Mouse (Mus musculus) layer of hippocampus, postnatal 14 days (tissue): ENCODE results near the gene Vipas39. TPM values are rescaled to one million over a fixed set of nuclear protein-coding genes. Genes with fewer than 3 reads are reported as not detected.

Experiments
- DNase-seq, 2 experiments: peaks; one replicate each; pipeline ENCODE4 v3.0.0; 2021 to 2022; ENCODE audit warnings: low spot score in 2 of 2, mixed read lengths in 1 of 2
- microRNA-seq, 2 experiments: library from miRNA; unstranded; fragments of <30 nt; microRNA quantifications; one replicate each; pipeline ENCODE4 v1.2.0; 2021
- total RNA-seq, 2 experiments: library from RNA; stranded (reverse); gene quantifications; 2 replicates each; pipeline ENCODE4 v1.2.3; 2021

Vipas39 gene
- total RNA-seq, 2 experiments from 2014 or later: 57.5 to 66.0 TPM

GRCm38 (mm10) chr12:87199973-87200586 is 66.0 kb downstream of the Vipas39 start, which contains the start of gene Tmed8:
TSS of gene Tmed8 (minus strand) at chr12:87200454.
- DNase-seq: peak; percentile 74 to 78

DNA sequence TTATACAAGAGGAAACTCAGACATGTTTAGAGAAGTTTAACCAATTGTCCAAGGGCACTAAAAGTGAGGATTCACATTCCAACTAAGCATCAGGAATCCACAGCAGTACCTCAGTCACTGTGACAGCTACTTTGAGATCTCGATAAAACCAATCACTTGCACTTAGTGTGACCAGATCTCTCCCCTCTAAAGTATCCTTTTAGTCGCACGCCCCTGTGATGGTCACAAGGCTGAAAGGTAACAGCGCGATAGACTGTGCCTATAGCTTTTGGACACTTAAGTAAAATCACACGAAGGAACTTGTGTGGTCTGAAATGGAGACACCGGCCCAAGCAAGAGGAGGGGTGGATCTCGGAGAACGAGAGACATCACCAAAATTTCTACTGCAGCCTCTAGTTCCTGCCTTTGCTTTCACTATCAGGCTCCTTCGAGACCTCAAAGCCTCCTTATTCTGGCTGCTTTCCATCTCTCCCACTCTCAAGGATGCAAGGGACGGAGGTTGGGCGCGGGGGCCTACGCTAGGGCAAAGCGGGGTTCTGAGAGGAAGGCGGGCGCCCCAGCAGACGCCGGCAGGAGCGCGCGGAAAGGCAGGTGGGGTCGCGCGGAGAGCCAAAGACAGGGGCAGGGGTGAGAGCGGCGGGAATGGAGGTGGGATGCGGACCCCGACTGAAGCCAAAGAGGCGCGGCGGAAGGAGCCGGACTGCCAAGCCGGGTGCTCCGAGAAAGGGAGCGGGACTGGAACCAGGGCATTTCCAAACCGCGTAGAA is 66.7 kb downstream of the Vipas39 start, which contains the start of gene Samd15:
Samd15 (plus strand) TSS at position 518 of the 767 bp plus-strand sequence.
- peak in 1 of 2 experiments; percentile 22 for DNase-seq

DNA sequence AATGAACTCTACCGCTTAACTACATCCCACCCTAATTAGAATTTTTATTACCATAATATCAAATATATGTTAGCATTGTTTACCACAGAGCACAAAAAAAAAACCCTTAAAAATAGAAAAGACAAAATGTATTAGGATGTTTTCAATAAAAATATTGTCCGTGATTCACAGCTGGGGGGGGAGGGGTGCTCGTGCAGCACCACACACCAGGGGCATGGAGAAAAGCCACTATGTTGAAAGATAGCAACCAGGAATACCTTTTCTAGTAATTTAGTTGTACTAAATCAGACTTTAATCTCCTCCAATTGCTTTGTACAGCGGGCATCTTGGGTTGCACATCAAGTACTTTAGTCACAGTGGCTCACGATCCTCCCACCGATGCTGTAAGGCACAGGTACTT is 67.3 kb downstream of the Vipas39 start:
- no peak for DNase-seq

DNA sequence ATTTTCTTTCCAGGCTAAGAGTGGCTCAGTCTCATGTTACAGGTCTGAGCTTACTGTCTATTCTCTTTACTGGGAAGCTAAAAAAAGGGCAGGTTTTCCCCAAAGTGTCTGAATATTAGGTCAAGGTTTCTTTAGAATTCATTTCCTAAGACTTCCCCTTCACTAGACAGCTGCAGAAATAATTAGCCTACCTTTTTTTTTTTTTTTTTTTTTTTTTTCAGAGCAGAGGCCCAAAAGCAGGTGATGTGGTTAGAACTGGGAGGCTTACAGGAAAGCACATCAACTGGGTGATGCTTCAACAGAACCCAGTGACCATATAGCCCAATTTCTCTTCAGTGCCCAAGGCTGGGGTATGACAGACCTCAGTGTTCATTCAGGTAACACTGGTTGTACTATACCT is 69.7 kb downstream of the Vipas39 start:
- DNase-seq: no peak

DNA sequence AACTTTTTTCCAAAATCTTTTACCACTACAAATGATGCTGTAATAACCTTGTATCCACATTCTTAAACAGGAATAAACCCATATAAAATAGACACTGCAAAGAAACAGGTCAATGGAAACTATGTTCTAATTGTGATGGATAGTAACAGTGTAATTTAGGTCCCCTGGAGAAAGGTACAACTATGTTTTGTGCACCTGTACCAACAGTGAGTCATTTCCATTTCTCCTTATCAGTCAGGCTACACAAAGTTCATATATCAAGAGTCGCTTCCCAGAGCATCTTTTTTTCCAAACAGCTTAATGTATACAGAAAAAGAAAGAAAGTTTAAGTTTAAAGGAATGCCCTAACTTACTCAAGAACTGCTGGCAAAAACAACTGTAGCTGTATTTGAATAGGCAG is 71.0 kb downstream of the Vipas39 start:
- DNase-seq: no peak

DNA sequence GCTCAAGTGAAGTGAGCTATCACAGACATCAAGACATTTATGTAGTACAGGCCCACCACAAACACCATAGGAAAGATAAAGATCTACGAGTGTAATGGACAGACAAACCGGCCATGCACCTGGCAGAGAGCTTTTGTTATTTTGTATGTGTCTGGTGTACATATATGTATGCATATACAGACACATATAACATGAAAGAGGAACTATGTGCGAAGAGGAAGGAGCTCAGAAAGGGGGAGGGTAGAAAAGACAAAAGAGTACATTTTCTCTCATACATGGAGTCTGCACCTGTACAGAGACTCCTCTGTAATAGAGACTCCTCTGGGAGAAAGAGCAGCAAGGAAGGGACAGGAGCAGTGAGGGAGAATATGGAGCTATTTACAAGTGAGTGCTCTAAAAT is 73.0 kb downstream of the Vipas39 start:
- no peak for DNase-seq

Small RNA genes lying within 50 kb of the gene (microRNA-seq; reads per million reads assigned to microRNA genes)
- 0 reads per million in 2 experiments for gene Gm47293

Other genes with a start within 250 kb of the Vipas39 start
- 10 to 100 TPM; 30.3 to 33.4 TPM for gene Tmem63c, start 244.9 kb downstream of the Vipas39 start, total RNA-seq
- 1 to 10 TPM; 1.5 to 2.6 TPM for gene Ngb, start 163.7 kb downstream of the Vipas39 start, total RNA-seq
- 10 to 100 TPM; 48.6 to 49.3 TPM for gene Gstz1, start 119.1 kb downstream of the Vipas39 start, total RNA-seq
- 10 to 100 TPM; 19.0 to 21.3 TPM for gene Pomt2, start 118.3 kb downstream of the Vipas39 start, total RNA-seq
- 1 to 10 TPM; 2.5 to 3.7 TPM for gene Samd15, start 66.5 kb downstream of the Vipas39 start, total RNA-seq
- gene Tmed8, start 65.8 kb downstream of the Vipas39 start, total RNA-seq: 10 to 100 TPM; 26.4 to 26.7 TPM
- gene Noxred1, start 27.5 kb downstream of the Vipas39 start, total RNA-seq: 1 to 10 TPM in 1 of 2 experiments, under 1 TPM in 1; 0.93 to 1.2 TPM
- gene Ahsa1, start 223 bp upstream of the Vipas39 start, total RNA-seq: 100 to 1,000 TPM; 147 to 157 TPM
- under 1 TPM; 0.52 to 0.60 TPM for gene Ism2, start 33.4 kb upstream of the Vipas39 start, total RNA-seq
- gene Sptlc2, start 122.1 kb upstream of the Vipas39 start, total RNA-seq: 10 to 100 TPM; 50.3 to 60.5 TPM
- gene Slirp, start 177.6 kb upstream of the Vipas39 start, total RNA-seq: 10 to 100 TPM; 87.3 to 94.3 TPM
- 10 to 100 TPM; 16.7 to 18.5 TPM for gene Alkbh1, start 177.8 kb upstream of the Vipas39 start, total RNA-seq
- 10 to 100 TPM; 48.2 to 48.4 TPM for gene Snw1, start 206.0 kb upstream of the Vipas39 start, total RNA-seq
- not detected for gene Gm5788, start 228.5 kb upstream of the Vipas39 start, total RNA-seq
- not detected for gene Gm8300, start 248.1 kb upstream of the Vipas39 start, total RNA-seq